Comparison of ENCODE assay signal across 8 mouse cellular contexts in genomic region chr4:137546003-137546525, GRCm38 (mm10).
A peak's percentile ranks its signal among the peaks of the same experiment; 100 is the strongest.
DNase-seq lines count a peak whose midpoint lies in the region; ATAC-seq lines count a peak whose summit lies in the region.

No protein-coding gene starts in this region.

- peak; percentile 57; the same call in 1 of the 2 replicates for ATAC-seq in frontal cortex, adult (ENCODE audit: low TSS enrichment)

- no peak for DNase-seq in frontal cortex, postnatal 14 days (ENCODE audit: low spot score in 2 of 2)
- peak; percentile 44 for DNase-seq in right cerebral cortex, postnatal 14 days
- no peak for DNase-seq in right cerebral cortex, postnatal 36 days (ENCODE audit: low spot score in 2 of 2)
- DNase-seq in cerebellum, postnatal 10 days: peak; percentile 71 to 73
- DNase-seq in kidney, postnatal 36 days: peak; percentile 43 to 72
- peak; percentile 60 for DNase-seq in mesoderm, embryonic 11.5 days (ENCODE audit: low read depth, low spot score)
- no peak for DNase-seq in urinary bladder, postnatal 10 days (ENCODE audit: low spot score)

Comparison
In these comparisons a context has a peak if more than half of its experiments do, and no peak if none do; other contexts are left out.
1. DNase-seq: peak in right cerebral cortex, postnatal 14 days (single experiment), cerebellum, postnatal 10 days (2 of 2), kidney, postnatal 36 days (2 of 2) and mesoderm, embryonic 11.5 days (single experiment); none in frontal cortex, postnatal 14 days (0 of 2), right cerebral cortex, postnatal 36 days (0 of 2) and urinary bladder, postnatal 10 days (single experiment).